Mouse (Mus musculus): ENCODE data around the gene C8b.

The C8b gene

GRCm38 (mm10) chr4:104810710-104811286, 44.7 kb downstream of the C8b start:
- DNase-seq (ENCODE audit: low spot score) = no peak

- no peak for DNase-seq (ENCODE audit: low spot score)
Measured at GRCm38 (mm10) chr4:104813617-104814016, 47.5 kb downstream of the C8b start.

- DNase-seq (ENCODE audit: low spot score) = no peak
Measured at GRCm38 (mm10) chr4:104816519-104817232, 50.6 kb downstream of the C8b start.

GRCm38 (mm10) chr4:104817509-104817908, 51.4 kb downstream of the C8b start:
- no peak for DNase-seq (ENCODE audit: low spot score)

GRCm38 (mm10) chr4:104818986-104819385, 52.9 kb downstream of the C8b start:
- no peak for DNase-seq (ENCODE audit: low spot score)

- no peak for DNase-seq (ENCODE audit: low spot score)
Measured at GRCm38 (mm10) chr4:104819891-104820290, 53.8 kb downstream of the C8b start.

GRCm38 (mm10) chr4:104823597-104824101, 57.5 kb downstream of the C8b start:
- DNase-seq (ENCODE audit: low spot score) = no peak

- DNase-seq (ENCODE audit: low spot score) = no peak
Measured at GRCm38 (mm10) chr4:104824381-104825077, 58.4 kb downstream of the C8b start.

GRCm38 (mm10) chr4:104828939-104829338, 62.8 kb downstream of the C8b start:
- no peak for DNase-seq (ENCODE audit: low spot score)

- no peak for DNase-seq (ENCODE audit: low spot score)
Measured at GRCm38 (mm10) chr4:104835096-104835495, 69.0 kb downstream of the C8b start.

GRCm38 (mm10) chr4:104838342-104838741, 72.2 kb downstream of the C8b start:
- DNase-seq (ENCODE audit: low spot score) = no peak

GRCm38 (mm10) chr4:104842204-104842603, 76.1 kb downstream of the C8b start:
- DNase-seq (ENCODE audit: low spot score) = no peak

- no peak for DNase-seq (ENCODE audit: low spot score)
Measured at GRCm38 (mm10) chr4:104843546-104843945, 77.4 kb downstream of the C8b start.

Data from adipocyte (in vitro differentiated cells).